Mouse (Mus musculus) Patski (cell line): Measurements from ENCODE around the gene Cfap44. TPM values are rescaled to one million over a fixed set of nuclear protein-coding genes. Genes with fewer than 3 reads are reported as not detected.

Experiments used
- ATAC-seq: fragments of 100-300 bp; one replicate; pipeline ENCODE4 v1.8.0; 2021
- CTCF ChIA-PET: fragments of 350-600 bp; sonication (Branson Sonifier 250); formaldehyde crosslinking; loops from one replicate; lab custom pipeline; 2022; ENCODE audit warnings: inconsistent platforms; lab: Charles Lee
- POLR2A ChIA-PET: fragments of 350-600 bp; sonication (Branson Sonifier 250); formaldehyde crosslinking; loops from one replicate; lab custom pipeline; 2022; ENCODE audit warnings: antibody characterized with exemption, inconsistent platforms; lab: Charles Lee
- DNase-seq: peaks from one replicate; pipeline ENCODE4 v3.0.0-alpha.2; 2011; ENCODE audit warnings: low read depth, low spot score
- H3K27me3 ChIP-seq: fragments of 371-371 bp; one replicate; pipeline ENCODE4 v1.5.1; 2021
- CTCF ChIP-seq: fragments of 100-300 bp; IDR thresholded peaks from one replicate; pipeline ENCODE4 v1.5.1; 2021
- in situ Hi-C: fragments of 300-500 bp; cut with MboI; formaldehyde crosslinking; loops from 3 replicates; pipeline ENCODE4 v1.11.1; 2018; ENCODE audit warnings: low pct_unique_long_range_greater_than_20kb, mixed read lengths
- polyA plus RNA-seq: library from polyadenylated mRNA; unstranded; gene quantifications from one replicate; pipeline ENCODE4 v1.2.3, GENCODE M21; 2021

Gene Cfap44
- polyA plus RNA-seq, 1 experiment from 2014 or later, result 0.68 TPM

GRCm38 (mm10) chr16:44492151-44492550 lies 97.6 kb downstream of the Cfap44 start:
- H3K27me3 ChIP-seq, result no peaks in the 10 kb centered on the region
- CTCF ChIA-PET, result no interaction called here
- POLR2A ChIA-PET, result no interaction called here
- DNase-seq, result no peak
- no peak for TF ChIP-seq CTCF
- in situ Hi-C loops, result no loop called here
- ATAC-seq, result no peak

- ChIA-PET POLR2A (interaction anchor here (0.5 kb wide), 1 partner anchor 10 kb away, joined by 4 read pairs; no protein-coding TSS in a partner anchor), CTCF (interaction anchor here (0.7 kb wide), 1 partner anchor 15 kb away, joined by 4 read pairs; no protein-coding TSS in a partner anchor)
- no peaks in the 10 kb centered on the region for H3K27me3 ChIP-seq
- no peak for ATAC-seq
- in situ Hi-C loops, result no loop called here
- no peak for TF ChIP-seq CTCF
- no peak for DNase-seq
Measured at GRCm38 (mm10) chr16:44492706-44493105, 98.1 kb downstream of the Cfap44 start.

GRCm38 (mm10) chr16:44493868-44494267 lies 99.3 kb downstream of the Cfap44 start:
- H3K27me3 ChIP-seq, result no peaks in the 10 kb centered on the region
- ChIA-PET POLR2A (no interaction called here), CTCF (interaction anchor here (0.7 to 1.6 kb wide), 3 partner anchors 15 to 225 kb away, joined by 3 to 4 read pairs (median 3); no protein-coding TSS in a partner anchor)
- ATAC-seq, result no peak
- in situ Hi-C loops, result no loop called here
- no peak for DNase-seq
- no peak for TF ChIP-seq CTCF

GRCm38 (mm10) chr16:44494441-44495108 lies 100.0 kb downstream of the Cfap44 start:
- ATAC-seq, result no peak
- ChIA-PET POLR2A (interaction anchor here (0.6 kb wide), 1 partner anchor 19 kb away, joined by 3 read pairs; no protein-coding TSS in a partner anchor), CTCF (interaction anchor here (1.2 to 1.6 kb wide), 2 partner anchors 14 to 42 kb away, joined by 3 to 4 read pairs; no protein-coding TSS in a partner anchor)
- no peak for DNase-seq
- in situ Hi-C loops, result no loop called here
- no peak for TF ChIP-seq CTCF
- H3K27me3 ChIP-seq, result no peaks in the 10 kb centered on the region

- H3K27me3 ChIP-seq, result no peaks in the 10 kb centered on the region
- DNase-seq, result no peak
- POLR2A ChIA-PET, result interaction anchor here (0.6 kb wide), 1 partner anchor 669 kb away, joined by 6 read pairs; no protein-coding TSS in a partner anchor
- ATAC-seq, result no peak
- CTCF ChIA-PET, result no interaction called here
- in situ Hi-C loops, result no loop called here
- no peak for TF ChIP-seq CTCF
Measured at GRCm38 (mm10) chr16:44496971-44497464, 102.4 kb downstream of the Cfap44 start.

GRCm38 (mm10) chr16:44498447-44498846 lies 103.9 kb downstream of the Cfap44 start:
- POLR2A ChIA-PET, result no interaction called here
- DNase-seq (no peak), ATAC-seq (no peak)
- CTCF ChIA-PET, result no interaction called here
- no peak for TF ChIP-seq CTCF
- no peaks in the 10 kb centered on the region for H3K27me3 ChIP-seq
- in situ Hi-C loops, result no loop called here

GRCm38 (mm10) chr16:44501783-44502182 lies 107.2 kb downstream of the Cfap44 start:
- ChIA-PET POLR2A (no interaction called here), CTCF (no interaction called here)
- ATAC-seq (no peak), DNase-seq (no peak)
- H3K27me3 ChIP-seq, result no peaks in the 10 kb centered on the region
- TF ChIP-seq CTCF, result no peak
- in situ Hi-C loops, result no loop called here

- ChIA-PET POLR2A (interaction anchor here (0.7 kb wide), 3 partner anchors 10 to 38 kb away, joined by 4 to 8 read pairs (median 5); no protein-coding TSS in a partner anchor), CTCF (no interaction called here)
- DNase-seq (no peak), ATAC-seq (no peak)
- TF ChIP-seq CTCF, result no peak
- no peaks in the 10 kb centered on the region for H3K27me3 ChIP-seq
- in situ Hi-C loops, result no loop called here
Measured at GRCm38 (mm10) chr16:44502325-44502724, 107.7 kb downstream of the Cfap44 start.

- DNase-seq (no peak), ATAC-seq (no peak)
- no peak for TF ChIP-seq CTCF
- POLR2A ChIA-PET, result interaction anchor here (0.7 kb wide), 3 partner anchors 10 to 37 kb away, joined by 4 to 8 read pairs (median 5); no protein-coding TSS in a partner anchor
- no peaks in the 10 kb centered on the region for H3K27me3 ChIP-seq
- in situ Hi-C loops, result no loop called here
- CTCF ChIA-PET, result interaction anchor here (0.7 kb wide), 1 partner anchor 1307 kb away, joined by 3 read pairs; no protein-coding TSS in a partner anchor
Measured at GRCm38 (mm10) chr16:44502895-44503575, 108.4 kb downstream of the Cfap44 start.

- in situ Hi-C loops, result no loop called here
- no peak for TF ChIP-seq CTCF
- CTCF ChIA-PET, result interaction anchor here (0.8 kb wide), 1 partner anchor 66 kb away, joined by 3 read pairs; no protein-coding TSS in a partner anchor
- POLR2A ChIA-PET, result no interaction called here
- DNase-seq (no peak), ATAC-seq (no peak)
- no peaks in the 10 kb centered on the region for H3K27me3 ChIP-seq
Measured at GRCm38 (mm10) chr16:44505243-44505642, 110.6 kb downstream of the Cfap44 start.
